Mouse (Mus musculus): ENCODE measurements around the gene Phyhd1. TPM values are rescaled to one million over a fixed set of nuclear protein-coding genes. Genes with fewer than 3 reads are reported as not detected.
A peak's percentile ranks its signal among the peaks of the same experiment; 100 is the strongest.

Gene Phyhd1
- polyA plus RNA-seq, 1 experiment: 25.7 TPM

DNA sequence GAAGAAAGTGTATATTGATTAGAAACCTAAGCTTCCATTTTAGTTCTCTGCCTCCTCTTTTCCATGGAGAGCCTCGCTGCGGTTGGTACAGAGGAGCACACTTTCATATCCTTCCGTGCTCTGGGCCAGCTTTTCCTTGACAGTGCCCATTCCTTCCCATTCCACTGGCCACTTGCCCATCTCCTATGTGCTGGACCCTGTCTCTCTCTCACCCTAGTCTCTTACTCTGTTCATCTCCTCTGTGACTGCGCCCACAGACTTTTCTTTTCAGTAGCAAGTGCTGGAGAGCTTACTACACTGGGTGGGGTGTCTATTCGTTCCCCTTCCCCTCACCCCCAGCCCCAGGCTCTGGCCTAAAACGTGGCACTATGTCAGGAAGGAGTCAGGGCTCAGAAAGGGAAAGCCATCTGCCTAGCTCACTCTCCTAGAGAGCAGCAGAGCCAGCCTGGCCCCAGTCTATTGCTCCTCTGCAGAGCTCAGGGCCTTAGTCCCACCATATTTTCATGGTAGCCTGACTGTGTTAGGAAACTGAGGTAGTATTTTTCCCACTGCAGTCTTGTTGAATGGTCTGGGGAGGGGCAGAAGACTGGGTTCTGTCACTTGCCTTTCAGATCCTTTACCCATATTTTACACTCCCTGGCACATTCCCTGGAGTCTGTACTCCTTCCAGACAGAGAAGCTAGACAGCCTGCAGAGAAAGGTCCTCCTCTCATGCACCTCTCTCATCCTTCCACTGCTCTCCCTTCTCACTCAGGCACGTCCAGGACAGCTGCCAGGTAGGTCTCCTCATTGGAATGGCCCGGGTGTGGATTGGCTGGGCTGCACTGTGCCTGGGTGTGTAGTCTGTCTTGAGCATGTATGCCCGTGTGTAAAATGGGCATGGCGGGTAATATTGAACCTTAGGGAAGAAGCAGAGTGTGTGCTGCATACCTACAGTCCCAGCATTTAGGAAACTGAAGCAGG, 15.6 kb upstream of the Phyhd1 start:
- peaks cover 36% of the 10 kb centered on the region for H3K4me1 ChIP-seq (ENCODE audit: control insufficient read depth, insufficient read depth, low read length)
- DNase-seq: peak in 1 of 2 experiments; percentile 34
- WGBS: 26% methylated on average over 10 of the region's 10 CpGs
- H3K27me3 ChIP-seq (ENCODE audit: control insufficient read depth, insufficient read depth, low read length): no peaks in the 10 kb centered on the region
- peak overlapping the region; percentile 50; the same call in 1 of the 2 replicates for H3K27ac ChIP-seq (ENCODE audit: insufficient read depth, low read length)
- TF ChIP-seq CTCF (IDR thresholded peaks at IDR 0.05; ENCODE audit: borderline replicate concordance, insufficient read depth, low read depth, low read length): no peak
- no peak for TF ChIP-seq POLR2A (IDR thresholded peaks at IDR 0.05; ENCODE audit: borderline replicate concordance, insufficient read depth, low read length)
- H3K4me3 ChIP-seq (replicated peaks; ENCODE audit: insufficient read depth, low read depth, low read length): no peak overlapping the region

DNA sequence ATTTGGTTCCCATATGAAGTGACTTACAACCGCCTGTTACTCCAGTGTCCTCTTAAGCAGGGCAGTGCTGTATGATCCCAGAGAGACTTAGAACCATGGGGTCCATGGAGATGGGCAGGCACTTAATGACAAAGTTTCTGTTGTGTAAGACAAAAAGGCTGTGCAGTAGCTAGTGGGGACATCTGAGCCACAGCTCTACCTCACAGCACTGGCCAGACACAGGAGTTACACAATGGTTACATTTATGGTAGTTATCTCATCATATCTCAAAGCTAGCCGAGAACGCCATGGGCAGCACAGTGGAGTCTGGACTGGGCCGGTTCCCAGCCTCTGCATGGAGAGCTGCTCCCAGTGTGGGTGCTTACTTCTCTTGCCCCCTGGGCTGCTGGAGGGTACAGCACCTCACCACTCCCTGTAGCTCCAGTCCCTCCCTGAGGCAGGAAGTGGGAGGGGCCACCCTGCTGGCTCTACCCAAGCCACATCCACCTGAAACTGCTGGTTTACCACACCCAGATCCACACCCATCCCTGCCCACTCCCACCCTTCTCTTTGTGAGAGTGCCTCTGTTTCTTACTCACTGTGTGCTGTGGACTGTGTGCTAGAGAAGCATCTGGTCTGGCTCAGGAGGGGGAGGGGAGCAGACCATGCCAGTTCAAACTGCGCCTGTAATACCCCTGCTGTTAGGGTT, 14.4 kb upstream of the Phyhd1 start:
- no peak overlapping the region for H3K27ac ChIP-seq (ENCODE audit: insufficient read depth, low read length)

DNA sequence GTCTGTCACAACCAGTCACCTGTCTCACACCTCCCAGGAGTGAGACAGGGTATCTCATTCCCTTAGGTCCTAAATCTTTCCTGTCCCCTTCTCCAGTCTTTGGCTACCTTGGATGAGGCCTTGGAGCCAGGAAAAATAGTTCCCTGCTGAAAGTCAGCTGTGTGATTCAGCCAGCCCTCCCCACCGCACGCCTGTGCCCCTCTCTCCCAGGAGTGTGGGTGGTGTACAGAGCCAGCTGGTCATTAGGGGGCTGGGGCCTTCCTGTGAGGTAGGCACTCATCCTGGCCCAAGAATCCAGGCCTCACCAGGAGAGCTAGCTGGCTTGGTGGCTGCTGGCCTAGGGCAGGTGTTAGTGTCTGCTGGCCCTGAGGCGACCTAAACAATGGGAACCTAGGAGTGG, 13.5 kb upstream of the Phyhd1 start:
- H3K4me3 ChIP-seq (replicated peaks; ENCODE audit: insufficient read depth, low read depth, low read length): no peak overlapping the region
- peak overlapping the region; percentile 48 for H3K27ac ChIP-seq (ENCODE audit: insufficient read depth, low read length)
- 16% methylated on average over 3 of the region's 3 CpGs for WGBS
- H3K27me3 ChIP-seq (ENCODE audit: control insufficient read depth, insufficient read depth, low read length): no peaks in the 10 kb centered on the region
- H3K4me1 ChIP-seq (ENCODE audit: control insufficient read depth, insufficient read depth, low read length): peaks cover 33% of the 10 kb centered on the region
- no peak for DNase-seq
- no peak for TF ChIP-seq CTCF (IDR thresholded peaks at IDR 0.05; ENCODE audit: borderline replicate concordance, insufficient read depth, low read depth, low read length)
- no peak for TF ChIP-seq POLR2A (IDR thresholded peaks at IDR 0.05; ENCODE audit: borderline replicate concordance, insufficient read depth, low read length)

More for the DNA sequence above, 14.4 kb upstream of the Phyhd1 start:
- H3K4me1 ChIP-seq (ENCODE audit: control insufficient read depth, insufficient read depth, low read length): peaks cover 36% of the 10 kb centered on the region
- TF ChIP-seq CTCF (IDR thresholded peaks at IDR 0.05; ENCODE audit: borderline replicate concordance, insufficient read depth, low read depth, low read length) (no peak), POLR2A (IDR thresholded peaks at IDR 0.05; ENCODE audit: borderline replicate concordance, insufficient read depth, low read length) (no peak)
- no peak for DNase-seq
- H3K27me3 ChIP-seq (ENCODE audit: control insufficient read depth, insufficient read depth, low read length): no peaks in the 10 kb centered on the region
- no peak overlapping the region for H3K4me3 ChIP-seq (replicated peaks; ENCODE audit: insufficient read depth, low read depth, low read length)
- 60% methylated on average over 5 of the region's 5 CpGs for WGBS

DNA sequence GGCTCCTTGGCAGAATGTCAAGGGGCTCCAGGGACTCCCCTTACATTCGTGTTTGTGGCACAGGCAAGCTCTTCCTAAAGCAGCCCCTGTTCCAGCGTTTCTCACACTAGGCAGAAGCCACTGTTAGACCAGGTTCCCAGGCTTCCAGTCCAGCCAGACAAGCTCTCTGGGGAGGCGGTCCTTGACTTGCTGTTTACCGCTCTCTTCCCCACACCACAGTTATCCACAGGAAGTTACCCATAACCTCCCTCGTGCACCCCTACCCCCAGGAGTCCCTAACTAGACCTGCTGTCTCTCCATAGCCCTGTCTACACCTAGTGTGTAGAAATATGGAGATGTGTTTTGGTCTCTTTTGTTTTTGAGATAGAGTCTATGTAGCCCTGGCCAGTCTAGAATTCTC, 12.2 kb upstream of the Phyhd1 start:
- DNase-seq: no peak
- no peak overlapping the region for H3K4me3 ChIP-seq (replicated peaks; ENCODE audit: insufficient read depth, low read depth, low read length)
- no peaks in the 10 kb centered on the region for H3K27me3 ChIP-seq (ENCODE audit: control insufficient read depth, insufficient read depth, low read length)
- 59% methylated on average over 5 of the region's 5 CpGs for WGBS
- no peak overlapping the region for H3K27ac ChIP-seq (ENCODE audit: insufficient read depth, low read length)
- TF ChIP-seq POLR2A (IDR thresholded peaks at IDR 0.05; ENCODE audit: borderline replicate concordance, insufficient read depth, low read length) (no peak), CTCF (IDR thresholded peaks at IDR 0.05; ENCODE audit: borderline replicate concordance, insufficient read depth, low read depth, low read length) (no peak)
- peaks cover 37% of the 10 kb centered on the region for H3K4me1 ChIP-seq (ENCODE audit: control insufficient read depth, insufficient read depth, low read length)

DNA sequence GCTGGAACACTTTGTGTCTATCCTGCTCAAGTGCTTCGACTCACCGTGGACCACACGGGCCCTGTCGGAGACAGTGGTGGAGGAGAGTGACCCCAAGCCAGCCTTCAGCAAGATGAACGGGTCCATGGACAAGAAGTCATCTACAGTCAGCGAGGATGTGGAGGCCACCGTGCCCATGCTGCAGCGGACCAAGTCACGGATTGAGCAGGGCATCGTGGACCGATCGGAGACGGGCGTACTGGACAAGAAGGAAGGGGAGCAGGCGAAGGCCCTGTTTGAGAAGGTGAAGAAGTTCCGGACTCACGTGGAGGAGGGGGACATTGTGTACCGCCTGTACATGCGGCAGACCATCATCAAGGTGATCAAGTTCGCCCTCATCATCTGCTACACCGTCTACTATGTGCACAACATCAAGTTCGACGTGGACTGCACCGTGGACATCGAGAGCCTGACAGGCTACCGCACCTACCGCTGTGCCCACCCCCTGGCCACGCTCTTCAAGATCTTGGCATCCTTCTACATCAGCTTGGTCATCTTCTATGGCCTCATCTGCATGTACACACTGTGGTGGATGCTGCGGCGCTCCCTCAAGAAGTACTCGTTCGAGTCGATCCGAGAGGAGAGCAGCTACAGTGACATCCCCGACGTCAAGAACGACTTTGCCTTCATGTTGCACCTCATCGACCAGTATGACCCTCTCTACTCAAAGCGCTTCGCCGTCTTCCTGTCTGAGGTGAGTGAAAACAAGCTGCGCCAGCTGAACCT, 10.2 kb upstream of the Phyhd1 start:
- DNase-seq: no peak
- Histone ChIP-seq H3K27ac (ENCODE audit: insufficient read depth, low read length) (no peak overlapping the region), H3K4me1 (ENCODE audit: control insufficient read depth, insufficient read depth, low read length) (peaks cover 34% of the 10 kb centered on the region), H3K4me3 (replicated peaks; ENCODE audit: insufficient read depth, low read depth, low read length) (no peak overlapping the region), H3K27me3 (ENCODE audit: control insufficient read depth, insufficient read depth, low read length) (no peaks in the 10 kb centered on the region)
- 96% methylated on average over 42 of the region's 42 CpGs for WGBS
- TF ChIP-seq CTCF (IDR thresholded peaks at IDR 0.05; ENCODE audit: borderline replicate concordance, insufficient read depth, low read depth, low read length): no peak
- no peak for TF ChIP-seq POLR2A (IDR thresholded peaks at IDR 0.05; ENCODE audit: borderline replicate concordance, insufficient read depth, low read length)

DNA sequence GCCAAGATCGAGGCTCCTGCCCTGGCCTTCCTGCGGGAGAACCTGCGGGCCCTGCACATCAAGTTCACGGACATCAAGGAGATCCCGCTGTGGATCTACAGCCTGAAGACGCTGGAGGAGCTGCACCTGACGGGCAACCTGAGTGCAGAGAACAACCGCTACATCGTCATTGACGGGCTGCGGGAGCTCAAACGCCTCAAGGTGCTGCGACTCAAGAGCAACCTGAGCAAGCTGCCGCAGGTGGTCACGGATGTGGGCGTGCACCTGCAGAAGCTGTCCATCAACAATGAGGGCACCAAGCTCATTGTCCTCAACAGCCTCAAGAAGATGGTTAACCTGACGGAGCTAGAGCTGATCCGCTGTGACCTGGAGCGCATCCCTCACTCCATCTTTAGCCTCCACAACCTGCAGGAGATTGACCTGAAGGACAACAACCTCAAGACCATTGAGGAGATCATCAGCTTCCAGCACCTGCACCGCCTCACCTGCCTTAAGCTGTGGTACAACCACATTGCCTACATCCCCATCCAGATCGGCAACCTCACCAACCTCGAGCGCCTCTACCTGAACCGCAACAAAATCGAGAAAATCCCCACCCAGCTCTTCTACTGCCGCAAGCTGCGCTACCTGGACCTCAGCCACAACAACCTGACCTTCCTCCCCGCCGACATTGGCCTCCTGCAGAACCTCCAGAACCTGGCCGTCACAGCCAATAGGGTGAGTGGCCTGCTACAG, 9.2 kb upstream of the Phyhd1 start:
- H3K27ac ChIP-seq (ENCODE audit: insufficient read depth, low read length): no peak overlapping the region
- TF ChIP-seq POLR2A (IDR thresholded peaks at IDR 0.05; ENCODE audit: borderline replicate concordance, insufficient read depth, low read length) (no peak), CTCF (IDR thresholded peaks at IDR 0.05; ENCODE audit: borderline replicate concordance, insufficient read depth, low read depth, low read length) (no peak)
- H3K4me1 ChIP-seq (ENCODE audit: control insufficient read depth, insufficient read depth, low read length): peaks cover 33% of the 10 kb centered on the region
- H3K4me3 ChIP-seq (replicated peaks; ENCODE audit: insufficient read depth, low read depth, low read length): no peak overlapping the region
- WGBS: 93% methylated on average over 30 of the region's 30 CpGs
- no peak for DNase-seq
- H3K27me3 ChIP-seq (ENCODE audit: control insufficient read depth, insufficient read depth, low read length): no peaks in the 10 kb centered on the region
